Mouse (Mus musculus): ENCODE results near the gene Diaph2.

- TF ChIP-seq CTCF (IDR thresholded peaks at IDR 0.05; ENCODE audit: low read depth) (no peak), EP300 (IDR thresholded peaks at IDR 0.05; ENCODE audit: low read depth) (no peak)
Observed at GRCm38 (mm10) chrX:129766811-129767210, 17.3 kb downstream of the Diaph2 start.

Data from liver, postnatal 0 days (tissue).